Mouse (Mus musculus): ENCODE data around the gene Macrod2. TPM values are rescaled to one million over a fixed set of nuclear protein-coding genes. Genes with fewer than 3 reads are reported as not detected.

Macrod2 gene
- polyA plus RNA-seq, 1 experiment from 2014 or later, result 32.9 TPM

DNA sequence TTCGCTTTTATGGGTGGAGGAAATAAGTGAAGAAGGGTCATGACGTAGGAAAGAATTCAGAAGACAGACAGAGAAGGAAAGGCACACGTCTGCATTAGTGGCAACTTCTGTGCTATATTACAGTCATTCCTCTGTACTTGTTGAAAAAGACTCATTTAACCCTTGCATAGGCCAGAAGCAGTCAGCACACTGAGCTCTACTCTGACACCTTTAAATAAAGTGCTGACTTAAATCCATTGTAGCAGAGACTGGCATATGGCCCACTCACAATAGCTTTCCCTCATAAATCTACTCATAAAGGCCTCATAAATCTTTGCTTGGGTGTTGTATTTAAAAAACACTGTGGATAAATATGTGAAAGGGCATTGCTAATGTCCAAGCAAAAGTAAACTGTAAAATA is 1733.0 kb downstream of the Macrod2 start:
- Histone ChIP-seq H3K4me3 (ENCODE audit: low read length) (no peak overlapping the region), H3K9me3 (ENCODE audit: control insufficient read depth, low read length) (no peaks in the 10 kb centered on the region), H3K36me3 (ENCODE audit: control insufficient read depth, insufficient read depth, low read length) (no peaks in the 10 kb centered on the region), H3K9ac (ENCODE audit: low read depth, low read length) (no peak overlapping the region), H3K4me2 (ENCODE audit: low read depth, low read length) (no peak overlapping the region), H3K27me3 (replicated peaks; ENCODE audit: control insufficient read depth, insufficient read depth, low read length) (no peaks in the 10 kb centered on the region), H3K4me1 (ENCODE audit: control insufficient read depth, insufficient read depth, low read length) (no peaks in the 10 kb centered on the region), H3K27ac (ENCODE audit: low read length) (no peak overlapping the region)
- ATAC-seq, result no peak
- WGBS, result 66% methylated on average over 3 of the region's 3 CpGs

- Histone ChIP-seq H3K9ac (ENCODE audit: low read depth, low read length) (no peak overlapping the region), H3K27ac (ENCODE audit: low read length) (no peak overlapping the region), H3K4me2 (ENCODE audit: low read depth, low read length) (no peak overlapping the region), H3K9me3 (ENCODE audit: control insufficient read depth, low read length) (no peaks in the 10 kb centered on the region), H3K4me1 (ENCODE audit: control insufficient read depth, insufficient read depth, low read length) (no peaks in the 10 kb centered on the region), H3K36me3 (ENCODE audit: control insufficient read depth, insufficient read depth, low read length) (no peaks in the 10 kb centered on the region), H3K27me3 (replicated peaks; ENCODE audit: control insufficient read depth, insufficient read depth, low read length) (no peaks in the 10 kb centered on the region), H3K4me3 (ENCODE audit: low read length) (no peak overlapping the region)
- WGBS, result 88% methylated on average over 4 of the region's 4 CpGs
- ATAC-seq, result no peak
Measured at GRCm38 (mm10) chr2:142129166-142129565, 1734.1 kb downstream of the Macrod2 start.

- H3K27ac ChIP-seq (ENCODE audit: low read length), result no peak overlapping the region
- no peaks in the 10 kb centered on the region for H3K27me3 ChIP-seq (replicated peaks; ENCODE audit: control insufficient read depth, insufficient read depth, low read length)
- no peaks in the 10 kb centered on the region for H3K9me3 ChIP-seq (ENCODE audit: control insufficient read depth, low read length)
- no peak for ATAC-seq
- WGBS, result 94% methylated on average over 2 of the region's 2 CpGs
- no peaks in the 10 kb centered on the region for H3K36me3 ChIP-seq (ENCODE audit: control insufficient read depth, insufficient read depth, low read length)
- H3K9ac ChIP-seq (ENCODE audit: low read depth, low read length), result no peak overlapping the region
- no peak overlapping the region for H3K4me2 ChIP-seq (ENCODE audit: low read depth, low read length)
- H3K4me3 ChIP-seq (ENCODE audit: low read length), result no peak overlapping the region
- no peaks in the 10 kb centered on the region for H3K4me1 ChIP-seq (ENCODE audit: control insufficient read depth, insufficient read depth, low read length)
Measured at GRCm38 (mm10) chr2:142149310-142149709, 1754.2 kb downstream of the Macrod2 start.

DNA sequence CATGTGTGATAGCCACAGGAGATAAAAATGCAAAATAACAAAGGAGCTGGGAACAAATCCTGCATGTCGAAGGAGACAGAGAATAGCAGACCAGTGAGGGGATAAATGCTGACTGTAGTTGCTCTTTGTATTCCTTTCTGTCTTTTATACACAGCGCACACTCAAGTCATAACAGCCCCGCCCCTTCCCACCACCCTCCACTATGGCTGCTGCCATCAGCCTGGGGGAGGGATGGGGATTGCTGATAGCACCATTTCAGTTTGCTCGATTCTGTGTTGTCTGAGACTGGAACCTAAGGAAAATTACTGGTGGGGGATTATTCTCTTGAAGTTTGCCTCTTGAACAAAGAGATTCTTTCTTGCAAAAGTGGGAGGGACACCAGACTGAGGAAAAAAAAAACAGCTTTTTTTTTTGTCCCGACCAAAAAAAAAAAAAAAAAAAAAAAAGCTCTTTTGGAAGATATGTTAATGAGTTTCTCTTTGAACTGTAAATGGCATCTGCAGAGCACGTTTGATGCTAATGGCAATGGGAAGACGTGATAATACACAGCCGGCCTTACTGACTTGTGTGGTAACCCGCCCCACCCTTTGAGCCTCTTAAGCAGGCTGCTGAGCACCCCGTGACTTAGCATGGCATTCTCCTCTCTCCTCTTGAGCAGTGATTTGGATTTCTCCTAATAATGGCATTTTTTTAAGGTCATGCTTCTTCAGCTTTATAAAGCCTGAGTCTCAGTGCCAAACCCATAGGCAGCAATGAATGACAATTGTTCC is 1768.6 kb downstream of the Macrod2 start:
- 41% methylated on average over 10 of the region's 10 CpGs for WGBS
- no peak for ATAC-seq
- Histone ChIP-seq H3K9ac (ENCODE audit: low read depth, low read length) (no peak overlapping the region), H3K27me3 (replicated peaks; ENCODE audit: control insufficient read depth, insufficient read depth, low read length) (no peaks in the 10 kb centered on the region), H3K9me3 (ENCODE audit: control insufficient read depth, low read length) (no peaks in the 10 kb centered on the region), H3K4me3 (ENCODE audit: low read length) (no peak overlapping the region), H3K4me1 (ENCODE audit: control insufficient read depth, insufficient read depth, low read length) (0 out of 2 replicates have a peak, but pooled peaks cover 5% of the 10 kb centered on the region), H3K4me2 (ENCODE audit: low read depth, low read length) (no peak overlapping the region), H3K27ac (ENCODE audit: low read length) (no peak overlapping the region), H3K36me3 (ENCODE audit: control insufficient read depth, insufficient read depth, low read length) (no peaks in the 10 kb centered on the region)

DNA sequence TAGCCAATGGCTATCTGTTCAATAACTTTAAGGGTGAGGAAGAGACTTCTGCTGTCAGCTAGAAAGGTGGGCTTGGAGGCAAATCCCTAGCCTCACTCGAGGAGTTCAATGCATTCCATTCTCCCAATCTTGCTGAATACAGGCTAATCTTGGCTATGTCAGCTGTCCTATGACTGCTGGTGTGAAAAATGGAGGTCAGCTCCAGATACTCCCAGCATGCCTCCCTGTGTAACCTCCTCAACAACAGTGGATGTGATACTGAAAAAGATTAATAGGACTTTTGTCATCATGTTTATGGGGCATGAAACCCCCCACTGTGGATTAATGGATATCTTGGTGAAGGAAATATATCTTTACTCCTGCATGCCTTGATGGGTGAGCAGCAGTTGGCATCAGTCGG is 1774.5 kb downstream of the Macrod2 start:
- H3K4me1 ChIP-seq (ENCODE audit: control insufficient read depth, insufficient read depth, low read length), result 0 out of 2 replicates have a peak, but pooled peaks cover 3% of the 10 kb centered on the region
- H3K36me3 ChIP-seq (ENCODE audit: control insufficient read depth, insufficient read depth, low read length), result no peaks in the 10 kb centered on the region
- 64% methylated on average over 2 of the region's 2 CpGs for whole genome bisulfite sequencing
- no peak overlapping the region for H3K9ac ChIP-seq (ENCODE audit: low read depth, low read length)
- no peak overlapping the region for H3K27ac ChIP-seq (ENCODE audit: low read length)
- H3K27me3 ChIP-seq (replicated peaks; ENCODE audit: control insufficient read depth, insufficient read depth, low read length), result no peaks in the 10 kb centered on the region
- H3K4me3 ChIP-seq (ENCODE audit: low read length), result no peak overlapping the region
- H3K4me2 ChIP-seq (ENCODE audit: low read depth, low read length), result no peak overlapping the region
- H3K9me3 ChIP-seq (ENCODE audit: control insufficient read depth, low read length), result no peaks in the 10 kb centered on the region
- ATAC-seq, result no peak

GRCm38 (mm10) chr2:142172706-142173105 is 1777.6 kb downstream of the Macrod2 start:
- ATAC-seq, result no peak
- H3K4me3 ChIP-seq (ENCODE audit: low read length), result no peak overlapping the region
- H3K27me3 ChIP-seq (replicated peaks; ENCODE audit: control insufficient read depth, insufficient read depth, low read length), result no peaks in the 10 kb centered on the region
- no peaks in the 10 kb centered on the region for H3K36me3 ChIP-seq (ENCODE audit: control insufficient read depth, insufficient read depth, low read length)
- no peak overlapping the region for H3K9ac ChIP-seq (ENCODE audit: low read depth, low read length)
- no peak overlapping the region for H3K4me2 ChIP-seq (ENCODE audit: low read depth, low read length)
- no peak overlapping the region for H3K27ac ChIP-seq (ENCODE audit: low read length)
- H3K9me3 ChIP-seq (ENCODE audit: control insufficient read depth, low read length), result no peaks in the 10 kb centered on the region
- WGBS, result 84% methylated on average over 3 of the region's 3 CpGs
- H3K4me1 ChIP-seq (ENCODE audit: control insufficient read depth, insufficient read depth, low read length), result no peaks in the 10 kb centered on the region

DNA sequence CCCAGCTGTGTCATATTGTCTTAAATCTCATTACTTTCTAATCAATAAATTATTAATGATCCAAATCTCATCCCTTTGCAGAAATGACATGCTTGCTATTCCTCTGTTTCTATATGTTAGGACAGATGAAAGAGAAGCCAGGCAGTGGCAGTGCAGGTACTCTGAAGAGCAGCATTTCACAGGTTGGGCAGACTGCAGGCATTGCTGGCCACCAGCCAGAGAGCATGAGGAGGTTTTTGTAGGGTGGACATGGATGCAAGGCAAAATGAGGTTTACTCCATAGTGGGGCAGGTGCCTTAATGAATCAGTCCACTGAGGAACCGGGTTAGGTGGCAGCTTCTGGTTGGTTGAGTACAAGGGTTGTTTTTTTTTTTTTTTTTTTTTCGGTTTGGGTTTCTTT is 1778.9 kb downstream of the Macrod2 start:
- H3K9ac ChIP-seq (ENCODE audit: low read depth, low read length), result no peak overlapping the region
- no peaks in the 10 kb centered on the region for H3K27me3 ChIP-seq (replicated peaks; ENCODE audit: control insufficient read depth, insufficient read depth, low read length)
- H3K9me3 ChIP-seq (ENCODE audit: control insufficient read depth, low read length), result no peaks in the 10 kb centered on the region
- no peaks in the 10 kb centered on the region for H3K36me3 ChIP-seq (ENCODE audit: control insufficient read depth, insufficient read depth, low read length)
- WGBS, result 88% methylated on average over 2 of the region's 2 CpGs
- no peak for ATAC-seq
- no peak overlapping the region for H3K4me2 ChIP-seq (ENCODE audit: low read depth, low read length)
- no peak overlapping the region for H3K4me3 ChIP-seq (ENCODE audit: low read length)
- no peak overlapping the region for H3K27ac ChIP-seq (ENCODE audit: low read length)
- H3K4me1 ChIP-seq (ENCODE audit: control insufficient read depth, insufficient read depth, low read length), result no peaks in the 10 kb centered on the region

DNA sequence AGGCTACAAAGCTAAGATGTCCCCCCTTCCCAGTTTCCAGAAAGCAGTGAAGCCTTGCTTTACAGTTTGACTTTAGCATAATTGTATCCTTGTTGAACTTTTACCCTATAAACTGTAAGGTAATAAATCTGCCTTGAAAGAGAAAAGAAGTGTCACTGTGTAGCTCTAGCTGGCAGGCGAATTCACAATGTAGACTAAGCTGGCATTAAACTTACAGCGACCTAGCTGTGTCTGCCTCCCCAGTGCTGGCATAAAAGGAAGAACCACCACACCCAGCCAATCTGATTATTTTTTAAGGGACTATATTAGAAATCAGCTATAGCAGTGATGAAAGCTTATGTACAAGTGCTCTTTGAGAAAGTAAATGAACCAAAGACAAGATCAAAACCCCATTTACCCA is 1791.8 kb downstream of the Macrod2 start:
- Histone ChIP-seq H3K27me3 (replicated peaks; ENCODE audit: control insufficient read depth, insufficient read depth, low read length) (no peaks in the 10 kb centered on the region), H3K4me3 (ENCODE audit: low read length) (no peak overlapping the region), H3K36me3 (ENCODE audit: control insufficient read depth, insufficient read depth, low read length) (no peaks in the 10 kb centered on the region), H3K4me1 (ENCODE audit: control insufficient read depth, insufficient read depth, low read length) (no peaks in the 10 kb centered on the region), H3K9ac (ENCODE audit: low read depth, low read length) (no peak overlapping the region), H3K27ac (ENCODE audit: low read length) (no peak overlapping the region), H3K4me2 (ENCODE audit: low read depth, low read length) (no peak overlapping the region), H3K9me3 (ENCODE audit: control insufficient read depth, low read length) (no peaks in the 10 kb centered on the region)
- 60% methylated on average over 2 of the region's 2 CpGs for WGBS
- ATAC-seq, result no peak

DNA sequence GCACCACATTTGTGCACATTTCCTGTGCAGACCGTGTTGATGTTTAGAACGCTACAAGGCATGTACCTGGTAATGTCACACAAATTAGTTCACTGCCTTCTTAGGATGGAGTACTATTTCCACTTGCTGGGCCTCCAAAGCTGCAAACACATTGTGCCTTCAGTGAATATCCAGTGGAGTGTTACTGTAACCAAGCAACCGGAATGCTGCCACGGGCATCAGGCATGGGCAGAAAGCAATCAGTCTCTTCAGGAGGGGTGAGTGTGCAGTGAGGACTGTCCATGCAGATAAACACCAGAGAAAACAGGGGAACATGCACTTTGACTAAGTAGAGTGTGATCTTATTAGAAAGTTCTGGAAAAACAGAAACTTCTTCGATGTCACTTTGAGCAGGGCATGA is 1792.3 kb downstream of the Macrod2 start:
- Histone ChIP-seq H3K27ac (ENCODE audit: low read length) (no peak overlapping the region), H3K9me3 (ENCODE audit: control insufficient read depth, low read length) (no peaks in the 10 kb centered on the region), H3K4me1 (ENCODE audit: control insufficient read depth, insufficient read depth, low read length) (no peaks in the 10 kb centered on the region), H3K36me3 (ENCODE audit: control insufficient read depth, insufficient read depth, low read length) (no peaks in the 10 kb centered on the region), H3K4me3 (ENCODE audit: low read length) (no peak overlapping the region), H3K27me3 (replicated peaks; ENCODE audit: control insufficient read depth, insufficient read depth, low read length) (no peaks in the 10 kb centered on the region), H3K4me2 (ENCODE audit: low read depth, low read length) (no peak overlapping the region), H3K9ac (ENCODE audit: low read depth, low read length) (no peak overlapping the region)
- ATAC-seq, result no peak
- WGBS, result 73% methylated on average over 5 of the region's 5 CpGs

- Histone ChIP-seq H3K36me3 (ENCODE audit: control insufficient read depth, insufficient read depth, low read length) (no peaks in the 10 kb centered on the region), H3K27me3 (replicated peaks; ENCODE audit: control insufficient read depth, insufficient read depth, low read length) (no peaks in the 10 kb centered on the region), H3K9me3 (ENCODE audit: control insufficient read depth, low read length) (no peaks in the 10 kb centered on the region), H3K9ac (ENCODE audit: low read depth, low read length) (no peak overlapping the region), H3K4me1 (ENCODE audit: control insufficient read depth, insufficient read depth, low read length) (no peaks in the 10 kb centered on the region), H3K4me3 (ENCODE audit: low read length) (no peak overlapping the region), H3K4me2 (ENCODE audit: low read depth, low read length) (no peak overlapping the region), H3K27ac (ENCODE audit: low read length) (no peak overlapping the region)
- 74% methylated on average over 1 of the region's 1 CpGs for WGBS
- no peak for ATAC-seq
Measured at GRCm38 (mm10) chr2:142217371-142217770, 1822.3 kb downstream of the Macrod2 start.

Data from intestine, embryonic 16.5 days (tissue).